In genomic region chr4:57105339-57105738, GRCm38 (mm10) we compare ENCODE assay signal across 21 mouse cellular contexts. TPM values are rescaled to one million over a fixed set of nuclear protein-coding genes. Genes with fewer than 3 reads are reported as not detected.
DNase-seq lines count a peak whose midpoint lies in the region; ATAC-seq and TF ChIP-seq lines count a peak whose summit lies in the region.
"Had no signal": no experiment of that assay in that cellular context is flagged by ENCODE, and none has a peak within 500 bp of the region (broad histone marks: within the 10 kb centered on the region; RNA-seq: fewer than 3 reads in every experiment).

No protein-coding gene starts in this region.

- peak; percentile 52 for DNase-seq in midbrain, postnatal 0 days (ENCODE audit: low spot score)
- DNase-seq in retina, embryonic 14.5 days (ENCODE audit: low spot score) = peak; percentile 30
- DNase-seq: adrenal gland, adult 8-10 months; adrenal gland, postnatal 36 days; cerebellum, adult 11 months; cerebellum, adult 8-10 months; cerebellum, postnatal 14 days; embryo, embryonic 11 days; gastrocnemius, postnatal 14 days; heart, postnatal 36 days; kidney, adult 18-20 months had no signal

- 0 out of 2 replicates have a peak, but pooled peaks have one; percentile 38 for ATAC-seq in hindbrain, embryonic 13.5 days (ENCODE audit: low FRiP score)
- ATAC-seq in hindbrain, embryonic 12.5 days (ENCODE audit: low FRiP score) = no peak
- no peak for ATAC-seq in midbrain, postnatal 0 days (ENCODE audit: low FRiP score)
- ATAC-seq in midbrain, embryonic 13.5 days = no peak
- ATAC-seq in intestine, embryonic 15.5 days = no peak
- no peak for ATAC-seq in liver, embryonic 12.5 days
- ATAC-seq: forebrain, embryonic 13.5 days had no signal

- peaks cover 5% of the 10 kb centered on the region; the same call in 1 of the 2 replicates for H3K36me3 ChIP-seq in hindbrain, embryonic 13.5 days
- H3K36me3 ChIP-seq in hindbrain, embryonic 12.5 days = no peaks in the 10 kb centered on the region
- H3K36me3 ChIP-seq in midbrain, postnatal 0 days (ENCODE audit: insufficient read depth, low read length) = peaks cover 8% of the 10 kb centered on the region; the same call in 1 of the 2 replicates
- H3K36me3 ChIP-seq in midbrain, embryonic 13.5 days = no peaks in the 10 kb centered on the region
- H3K36me3 ChIP-seq in intestine, embryonic 15.5 days = no peaks in the 10 kb centered on the region; the same call in 1 of the 2 replicates
- no peaks in the 10 kb centered on the region for H3K36me3 ChIP-seq in liver, embryonic 12.5 days
- H3K36me3 ChIP-seq: embryonic facial prominence, embryonic 12.5 days; G1E; heart, embryonic 13.5 days had no signal

- WGBS in hindbrain, embryonic 13.5 days = 77% methylated on average over 6 of the region's 6 CpGs
- WGBS in hindbrain, embryonic 12.5 days = 76% methylated on average over 6 of the region's 6 CpGs
- WGBS in midbrain, postnatal 0 days = 51% methylated on average over 6 of the region's 6 CpGs
- WGBS in midbrain, embryonic 13.5 days = 62% methylated on average over 6 of the region's 6 CpGs
- WGBS in intestine, embryonic 15.5 days = 67% methylated on average over 6 of the region's 6 CpGs
- 62% methylated on average over 6 of the region's 6 CpGs for WGBS in liver, embryonic 12.5 days (ENCODE audit: insufficient replicate concordance)

- no peaks in the 10 kb centered on the region for H3K9me3 ChIP-seq in hindbrain, embryonic 13.5 days
- H3K9me3 ChIP-seq in hindbrain, embryonic 12.5 days (replicated peaks) = no peaks in the 10 kb centered on the region; the same call in 1 of the 2 replicates
- H3K9me3 ChIP-seq in midbrain, postnatal 0 days (ENCODE audit: low read length) = no peaks in the 10 kb centered on the region
- H3K9me3 ChIP-seq in midbrain, embryonic 13.5 days = no peaks in the 10 kb centered on the region; the same call in 1 of the 2 replicates
- H3K9me3 ChIP-seq in intestine, embryonic 15.5 days = no peaks in the 10 kb centered on the region
- no peaks in the 10 kb centered on the region for H3K9me3 ChIP-seq in liver, embryonic 12.5 days (replicated peaks)
- H3K9me3 ChIP-seq: embryonic facial prominence, embryonic 12.5 days; forebrain, embryonic 13.5 days; heart, embryonic 13.5 days; hindbrain, embryonic 15.5 days had no signal

- H3K4me2 ChIP-seq in hindbrain, embryonic 13.5 days = no peak overlapping the region
- no peak overlapping the region for H3K4me2 ChIP-seq in hindbrain, embryonic 12.5 days (replicated peaks)
- no peak overlapping the region for H3K4me2 ChIP-seq in midbrain, postnatal 0 days (ENCODE audit: low read depth, low read length, poor library complexity, severe bottlenecking)
- H3K4me2 ChIP-seq in midbrain, embryonic 13.5 days (replicated peaks) = no peak overlapping the region
- H3K4me2 ChIP-seq in intestine, embryonic 15.5 days (replicated peaks) = no peak overlapping the region
- H3K4me2 ChIP-seq in liver, embryonic 12.5 days = no peak overlapping the region
- H3K4me2 ChIP-seq: embryonic facial prominence, embryonic 12.5 days; forebrain, embryonic 13.5 days; heart, embryonic 13.5 days; hindbrain, embryonic 15.5 days had no signal

- H3K27ac ChIP-seq in hindbrain, embryonic 13.5 days = peak overlapping the region; percentile 40; the same call in 1 of the 2 replicates
- no peak overlapping the region for H3K27ac ChIP-seq in hindbrain, embryonic 12.5 days
- H3K27ac ChIP-seq in midbrain, postnatal 0 days (ENCODE audit: low read depth, low read length) = no peak overlapping the region
- no peak overlapping the region for H3K27ac ChIP-seq in midbrain, embryonic 13.5 days
- no peak overlapping the region for H3K27ac ChIP-seq in intestine, embryonic 15.5 days
- no peak overlapping the region for H3K27ac ChIP-seq in liver, embryonic 12.5 days
- H3K27ac ChIP-seq: embryonic facial prominence, embryonic 12.5 days; forebrain, embryonic 13.5 days; heart, embryonic 13.5 days; hindbrain, embryonic 15.5 days had no signal

- H3K9ac ChIP-seq in hindbrain, embryonic 13.5 days = no peak overlapping the region
- H3K9ac ChIP-seq in hindbrain, embryonic 12.5 days = no peak overlapping the region
- H3K9ac ChIP-seq in midbrain, postnatal 0 days (replicated peaks; ENCODE audit: low read length, poor library complexity, severe bottlenecking) = no peak overlapping the region
- H3K9ac ChIP-seq in midbrain, embryonic 13.5 days (replicated peaks) = no peak overlapping the region
- H3K9ac ChIP-seq in intestine, embryonic 15.5 days = no peak overlapping the region
- no peak overlapping the region for H3K9ac ChIP-seq in liver, embryonic 12.5 days
- H3K9ac ChIP-seq: embryonic facial prominence, embryonic 12.5 days; forebrain, embryonic 13.5 days; heart, embryonic 13.5 days; hindbrain, embryonic 15.5 days had no signal

- no peaks in the 10 kb centered on the region for H3K27me3 ChIP-seq in hindbrain, embryonic 13.5 days
- H3K27me3 ChIP-seq in hindbrain, embryonic 12.5 days = no peaks in the 10 kb centered on the region
- H3K27me3 ChIP-seq in midbrain, postnatal 0 days (ENCODE audit: insufficient read depth, low read length) = no peaks in the 10 kb centered on the region
- no peaks in the 10 kb centered on the region for H3K27me3 ChIP-seq in midbrain, embryonic 13.5 days
- H3K27me3 ChIP-seq in intestine, embryonic 15.5 days (replicated peaks) = no peaks in the 10 kb centered on the region
- no peaks in the 10 kb centered on the region for H3K27me3 ChIP-seq in liver, embryonic 12.5 days (replicated peaks)
- H3K27me3 ChIP-seq: embryonic facial prominence, embryonic 12.5 days; forebrain, embryonic 13.5 days; heart, embryonic 13.5 days; hindbrain, embryonic 15.5 days had no signal

- TF ChIP-seq CTCF in midbrain, postnatal 0 days (IDR thresholded peaks at IDR 0.05) = no peak

- no peak overlapping the region for H3K4me3 ChIP-seq in hindbrain, embryonic 13.5 days
- H3K4me3 ChIP-seq in hindbrain, embryonic 12.5 days = no peak overlapping the region
- no peak overlapping the region for H3K4me3 ChIP-seq in midbrain, postnatal 0 days (ENCODE audit: low read depth, low read length)
- no peak overlapping the region for H3K4me3 ChIP-seq in midbrain, embryonic 13.5 days (replicated peaks)
- no peak overlapping the region for H3K4me3 ChIP-seq in intestine, embryonic 15.5 days (replicated peaks)
- no peak overlapping the region for H3K4me3 ChIP-seq in liver, embryonic 12.5 days
- H3K4me3 ChIP-seq: embryonic facial prominence, embryonic 12.5 days; forebrain, embryonic 13.5 days; heart, embryonic 13.5 days; hindbrain, embryonic 15.5 days had no signal

- peaks cover 4% of the 10 kb centered on the region; the same call in 1 of the 2 replicates for H3K4me1 ChIP-seq in hindbrain, embryonic 13.5 days (replicated peaks)
- peaks cover 5% of the 10 kb centered on the region; the same call in 1 of the 2 replicates for H3K4me1 ChIP-seq in hindbrain, embryonic 12.5 days
- H3K4me1 ChIP-seq in midbrain, postnatal 0 days (ENCODE audit: insufficient read depth, low read length) = no peaks in the 10 kb centered on the region
- H3K4me1 ChIP-seq in midbrain, embryonic 13.5 days (replicated peaks) = no peaks in the 10 kb centered on the region; the same call in 1 of the 2 replicates
- 0 out of 2 replicates have a peak, but pooled peaks cover 3% of the 10 kb centered on the region for H3K4me1 ChIP-seq in intestine, embryonic 15.5 days (replicated peaks)
- H3K4me1 ChIP-seq in liver, embryonic 12.5 days = peaks cover 6% of the 10 kb centered on the region; the same call in 1 of the 2 replicates
- H3K4me1 ChIP-seq: embryonic facial prominence, embryonic 12.5 days had no signal

RNA-seq across cellular contexts. Expression of gene Epb41l4b, which starts 37.9 kb away (rescaled TPM):
- polyA plus RNA-seq in hindbrain, embryonic 13.5 days (2015; fragmentation: Nextera tagmentation; extraction: Ambion mirVana) = 1.7 and 2.1 TPM in 2 replicates
- 1.5 and 2.0 TPM in 2 replicates for polyA plus RNA-seq in hindbrain, embryonic 12.5 days (2016; fragmentation: Nextera tagmentation; extraction: Ambion mirVana)
- total RNA-seq in midbrain, postnatal 0 days (2014; rRNA removed) = 12.3 and 14.9 TPM in 2 replicates
- 3.1 and 3.2 TPM in 2 replicates for polyA plus RNA-seq in midbrain, postnatal 0 days (2015; fragmentation: Nextera tagmentation; extraction: Ambion mirVana)
- 1.9 and 2.3 TPM in 2 replicates for polyA plus RNA-seq in midbrain, embryonic 13.5 days (2015; fragmentation: Nextera tagmentation; extraction: Ambion mirVana)
- 22.2 and 23.4 TPM in 2 replicates for polyA plus RNA-seq in intestine, embryonic 15.5 days (2015; fragmentation: Nextera tagmentation; extraction: Ambion mirVana)
- polyA plus RNA-seq in liver, embryonic 12.5 days (2016; fragmentation: Nextera tagmentation; extraction: Ambion mirVana) = 1.4 and 1.6 TPM in 2 replicates
- polyA plus RNA-seq: G1E had no signal
